In genomic region chr2:180894029-180894623, GRCm38 (mm10) we compare ENCODE assay signal across 8 mouse cellular contexts. TPM values are rescaled to one million over a fixed set of nuclear protein-coding genes. Genes with fewer than 3 reads are reported as not detected.
A peak's percentile ranks its signal among the peaks of the same experiment; 100 is the strongest.
DNase-seq lines count a peak whose midpoint lies in the region; ATAC-seq and TF ChIP-seq lines count a peak whose summit lies in the region.

No protein-coding gene starts in this region.

- H3K4me2 ChIP-seq in heart, embryonic 16.5 days (ENCODE audit: low read depth, low read length): peak overlapping the region; percentile 85
- H3K4me2 ChIP-seq in liver, postnatal 0 days (ENCODE audit: low read depth, low read length): peak overlapping the region; percentile 61

- TF ChIP-seq EP300 in liver, postnatal 0 days (IDR thresholded peaks at IDR 0.05; ENCODE audit: low read depth): no peak

- H3K27me3 ChIP-seq in heart, embryonic 16.5 days (ENCODE audit: control insufficient read depth, insufficient read depth, low read length): peaks cover 89% of the 10 kb centered on the region
- H3K27me3 ChIP-seq in liver, postnatal 0 days (ENCODE audit: insufficient read depth, low read length): peaks cover 81% of the 10 kb centered on the region

- H3K9ac ChIP-seq in heart, embryonic 16.5 days (ENCODE audit: low read length): no peak overlapping the region
- no peak overlapping the region for H3K9ac ChIP-seq in liver, postnatal 0 days (replicated peaks)

- peak; percentile 60 for DNase-seq in ovary, postnatal 36 days (ENCODE audit: low spot score)
- no peak for DNase-seq in ovary, postnatal 10 days (ENCODE audit: low spot score)
- peak; percentile 75 to 80 for DNase-seq in cerebellum, postnatal 36 days
- peak; percentile 83 to 85 for DNase-seq in kidney, postnatal 4 days
- DNase-seq in liver, postnatal 0 days: peak; percentile 61
- peak; percentile 64 for DNase-seq in retina, embryonic 14.5 days (ENCODE audit: low spot score)
- DNase-seq in T-cell, adult 2 months (ENCODE audit: low spot score): no peak

- H3K4me1 ChIP-seq in heart, embryonic 16.5 days (ENCODE audit: control insufficient read depth, insufficient read depth, low read length): peaks cover 18% of the 10 kb centered on the region
- peaks cover 10% of the 10 kb centered on the region; the same call in 1 of the 2 replicates for H3K4me1 ChIP-seq in liver, postnatal 0 days (ENCODE audit: insufficient read depth)

- no peak overlapping the region for H3K27ac ChIP-seq in heart, embryonic 16.5 days (ENCODE audit: low read length)
- no peak overlapping the region for H3K27ac ChIP-seq in liver, postnatal 0 days (ENCODE audit: low read depth)

- ATAC-seq in heart, embryonic 16.5 days (replicated peaks; ENCODE audit: extremely low read depth, insufficient read depth, low FRiP score): 0 out of 2 replicates have a peak, but pooled peaks have one; percentile 20
- ATAC-seq in liver, postnatal 0 days: 0 out of 2 replicates have a peak, but pooled peaks have one; percentile 27

- no peaks in the 10 kb centered on the region for H3K36me3 ChIP-seq in heart, embryonic 16.5 days (ENCODE audit: control insufficient read depth, insufficient read depth)
- no peaks in the 10 kb centered on the region for H3K36me3 ChIP-seq in liver, postnatal 0 days (replicated peaks; ENCODE audit: insufficient read depth, low read length)

- no peak for TF ChIP-seq CTCF in liver, postnatal 0 days (IDR thresholded peaks at IDR 0.05; ENCODE audit: low read depth)

- under 1% methylated on average over 56 of the region's 57 CpGs for WGBS in heart, embryonic 16.5 days
- 4% methylated on average over 55 of the region's 57 CpGs for WGBS in liver, postnatal 0 days (ENCODE audit: insufficient replicate concordance)

- H3K4me3 ChIP-seq in heart, embryonic 16.5 days (ENCODE audit: low read length): peak overlapping the region; percentile 57
- peak overlapping the region; percentile 32 for H3K4me3 ChIP-seq in liver, postnatal 0 days (ENCODE audit: low read depth, low read length)

- no peaks in the 10 kb centered on the region for H3K9me3 ChIP-seq in heart, embryonic 16.5 days (replicated peaks; ENCODE audit: control insufficient read depth, low read length)
- no peaks in the 10 kb centered on the region for H3K9me3 ChIP-seq in liver, postnatal 0 days (ENCODE audit: low read length)

RNA-seq across cellular contexts. Expression of gene Ythdf1, which starts 26.6 kb away (rescaled TPM):
- polyA plus RNA-seq in heart, embryonic 16.5 days (2015; fragmentation: Nextera tagmentation; extraction: Ambion mirVana): 17.5 and 33.9 TPM in 2 replicates
- polyA plus RNA-seq in liver, postnatal 0 days (2015; fragmentation: Nextera tagmentation; extraction: Ambion mirVana): 17.3 and 17.8 TPM in 2 replicates

RNA-seq across cellular contexts. Expression of gene Birc7, which starts 34.7 kb away (rescaled TPM):
- 0.09 and 0.27 TPM in 2 replicates for polyA plus RNA-seq in heart, embryonic 16.5 days (2015; fragmentation: Nextera tagmentation; extraction: Ambion mirVana)
- polyA plus RNA-seq in liver, postnatal 0 days (2015; fragmentation: Nextera tagmentation; extraction: Ambion mirVana): not detected in 2 replicates

Comparison
In these comparisons a context has a peak if more than half of its experiments do, and no peak if none do; other contexts are left out.
1. DNase-seq: peak in ovary, postnatal 36 days (single experiment), cerebellum, postnatal 36 days (2 of 2), kidney, postnatal 4 days (2 of 2), liver, postnatal 0 days (single experiment) and retina, embryonic 14.5 days (single experiment); none in ovary, postnatal 10 days (single experiment) and T-cell, adult 2 months (single experiment).